Mouse (Mus musculus): ENCODE data around the gene Ccdc172. TPM values are rescaled to one million over a fixed set of nuclear protein-coding genes. Genes with fewer than 3 reads are reported as not detected.

The Ccdc172 gene
- polyA plus RNA-seq, 1 experiment from 2014 or later: not detected

GRCm38 (mm10) chr19:58550916-58551315 lies 39.1 kb downstream of the Ccdc172 start:
- ATAC-seq (ENCODE audit: low FRiP score, low TSS enrichment): no peak
- Histone ChIP-seq H3K4me1 (ENCODE audit: control insufficient read depth, insufficient read depth, low read length) (no peaks in the 10 kb centered on the region), H3K9me3 (ENCODE audit: control insufficient read depth, low read length) (no peaks in the 10 kb centered on the region), H3K27me3 (ENCODE audit: control insufficient read depth, insufficient read depth, low read length) (no peaks in the 10 kb centered on the region), H3K27ac (replicated peaks; ENCODE audit: low read depth, low read length) (no peak overlapping the region), H3K9ac (replicated peaks; ENCODE audit: low read length) (no peak overlapping the region), H3K4me2 (ENCODE audit: low read length) (no peak overlapping the region), H3K4me3 (replicated peaks; ENCODE audit: low read depth, low read length) (no peak overlapping the region), H3K36me3 (ENCODE audit: control insufficient read depth, insufficient read depth, low read length) (no peaks in the 10 kb centered on the region)
- DNase-seq: no peak
- WGBS: 91% methylated on average over 3 of the region's 3 CpGs

DNA sequence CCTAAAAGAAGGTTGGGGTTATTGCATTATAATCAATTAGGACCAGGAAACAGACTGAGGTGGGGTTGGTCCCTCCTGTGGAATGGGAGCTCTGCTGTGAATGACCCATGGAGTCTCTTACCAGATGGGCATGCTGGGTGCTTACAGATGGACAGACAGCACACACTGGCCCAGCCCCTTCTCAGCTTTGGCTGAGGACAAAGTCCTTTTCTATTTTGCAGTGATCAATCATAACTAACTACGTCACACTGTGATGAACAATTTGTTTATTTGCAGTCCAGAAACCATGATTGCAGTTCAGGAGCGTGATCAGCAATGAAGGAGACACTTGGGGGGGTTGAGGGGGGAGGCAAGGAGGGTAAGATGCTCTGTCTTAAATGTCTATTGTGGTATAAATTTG lies 43.2 kb downstream of the Ccdc172 start:
- Histone ChIP-seq H3K36me3 (ENCODE audit: control insufficient read depth, insufficient read depth, low read length) (no peaks in the 10 kb centered on the region), H3K9ac (replicated peaks; ENCODE audit: low read length) (no peak overlapping the region), H3K27me3 (ENCODE audit: control insufficient read depth, insufficient read depth, low read length) (no peaks in the 10 kb centered on the region), H3K4me1 (ENCODE audit: control insufficient read depth, insufficient read depth, low read length) (no peaks in the 10 kb centered on the region), H3K9me3 (ENCODE audit: control insufficient read depth, low read length) (no peaks in the 10 kb centered on the region), H3K4me3 (replicated peaks; ENCODE audit: low read depth, low read length) (no peak overlapping the region), H3K4me2 (ENCODE audit: low read length) (no peak overlapping the region), H3K27ac (replicated peaks; ENCODE audit: low read depth, low read length) (no peak overlapping the region)
- no peak for DNase-seq
- no peak for ATAC-seq (ENCODE audit: low FRiP score, low TSS enrichment)
- 81% methylated on average over 2 of the region's 2 CpGs for WGBS

DNA sequence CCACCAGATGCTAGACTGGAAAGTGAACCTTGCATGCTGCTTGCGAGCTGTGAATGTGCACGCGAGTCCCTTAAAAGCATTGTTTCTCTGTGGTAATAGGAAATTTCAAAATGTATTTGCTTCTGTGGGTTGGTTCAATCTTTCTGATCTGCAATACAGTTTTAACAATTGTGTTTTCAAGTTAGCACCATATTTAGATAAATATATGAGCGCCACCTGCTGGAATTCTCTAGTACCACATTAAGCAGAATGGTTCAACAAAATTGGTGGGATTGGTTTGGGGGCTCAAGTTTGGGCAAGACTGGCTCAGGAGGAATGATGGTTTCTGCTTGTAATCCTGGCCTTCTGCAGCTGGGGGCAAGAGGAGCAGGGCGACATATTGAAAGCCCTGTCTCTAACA lies 46.6 kb downstream of the Ccdc172 start:
- Histone ChIP-seq H3K9ac (replicated peaks; ENCODE audit: low read length) (no peak overlapping the region), H3K9me3 (ENCODE audit: control insufficient read depth, low read length) (no peaks in the 10 kb centered on the region), H3K4me1 (ENCODE audit: control insufficient read depth, insufficient read depth, low read length) (no peaks in the 10 kb centered on the region), H3K36me3 (ENCODE audit: control insufficient read depth, insufficient read depth, low read length) (no peaks in the 10 kb centered on the region), H3K27me3 (ENCODE audit: control insufficient read depth, insufficient read depth, low read length) (no peaks in the 10 kb centered on the region), H3K27ac (replicated peaks; ENCODE audit: low read depth, low read length) (no peak overlapping the region), H3K4me2 (ENCODE audit: low read length) (no peak overlapping the region), H3K4me3 (replicated peaks; ENCODE audit: low read depth, low read length) (no peak overlapping the region)
- 49% methylated on average over 5 of the region's 5 CpGs for WGBS
- ATAC-seq (ENCODE audit: low FRiP score, low TSS enrichment) (no peak), DNase-seq (peak; percentile 90)

- Histone ChIP-seq H3K27me3 (ENCODE audit: control insufficient read depth, insufficient read depth, low read length) (no peaks in the 10 kb centered on the region), H3K4me2 (ENCODE audit: low read length) (no peak overlapping the region), H3K9ac (replicated peaks; ENCODE audit: low read length) (no peak overlapping the region), H3K4me3 (replicated peaks; ENCODE audit: low read depth, low read length) (no peak overlapping the region), H3K9me3 (ENCODE audit: control insufficient read depth, low read length) (no peaks in the 10 kb centered on the region), H3K27ac (replicated peaks; ENCODE audit: low read depth, low read length) (no peak overlapping the region), H3K4me1 (ENCODE audit: control insufficient read depth, insufficient read depth, low read length) (no peaks in the 10 kb centered on the region), H3K36me3 (ENCODE audit: control insufficient read depth, insufficient read depth, low read length) (no peaks in the 10 kb centered on the region)
- WGBS: 92% methylated on average over 7 of the region's 7 CpGs
- no peak for ATAC-seq (ENCODE audit: low FRiP score, low TSS enrichment)
- DNase-seq: no peak
Measured at GRCm38 (mm10) chr19:58562301-58562815, 50.6 kb downstream of the Ccdc172 start.

DNA sequence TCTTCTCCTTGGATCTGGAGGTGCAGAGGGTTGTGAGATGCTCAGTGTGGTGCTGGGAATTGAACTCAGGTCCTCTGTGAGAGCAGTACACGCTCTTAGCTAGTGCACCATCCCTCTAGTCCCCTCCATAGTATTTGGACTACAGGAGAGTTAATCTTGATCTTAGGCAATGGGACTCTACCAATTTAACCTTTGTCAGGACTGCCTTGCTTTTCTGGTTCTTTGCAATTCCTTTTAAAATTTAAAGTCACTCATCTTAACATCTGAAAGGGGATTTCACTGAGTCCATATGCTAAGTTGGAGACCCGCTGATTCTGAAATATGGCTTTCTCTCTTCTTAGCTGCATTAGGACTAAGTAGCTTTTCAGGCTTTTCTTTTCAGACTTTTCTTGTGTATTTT lies 59.8 kb downstream of the Ccdc172 start:
- no peaks in the 10 kb centered on the region for H3K9me3 ChIP-seq (ENCODE audit: control insufficient read depth, low read length)
- H3K27ac ChIP-seq (replicated peaks; ENCODE audit: low read depth, low read length): no peak overlapping the region
- 0 out of 2 replicates have a peak, but pooled peaks cover 5% of the 10 kb centered on the region for H3K4me1 ChIP-seq (ENCODE audit: control insufficient read depth, insufficient read depth, low read length)
- no peaks in the 10 kb centered on the region for H3K36me3 ChIP-seq (ENCODE audit: control insufficient read depth, insufficient read depth, low read length)
- no peaks in the 10 kb centered on the region for H3K27me3 ChIP-seq (ENCODE audit: control insufficient read depth, insufficient read depth, low read length)
- no peak overlapping the region for H3K9ac ChIP-seq (replicated peaks; ENCODE audit: low read length)
- H3K4me2 ChIP-seq (ENCODE audit: low read length): no peak overlapping the region
- DNase-seq (no peak), ATAC-seq (ENCODE audit: low FRiP score, low TSS enrichment) (no peak)
- 88% methylated on average over 2 of the region's 2 CpGs for WGBS
- no peak overlapping the region for H3K4me3 ChIP-seq (replicated peaks; ENCODE audit: low read depth, low read length)

DNA sequence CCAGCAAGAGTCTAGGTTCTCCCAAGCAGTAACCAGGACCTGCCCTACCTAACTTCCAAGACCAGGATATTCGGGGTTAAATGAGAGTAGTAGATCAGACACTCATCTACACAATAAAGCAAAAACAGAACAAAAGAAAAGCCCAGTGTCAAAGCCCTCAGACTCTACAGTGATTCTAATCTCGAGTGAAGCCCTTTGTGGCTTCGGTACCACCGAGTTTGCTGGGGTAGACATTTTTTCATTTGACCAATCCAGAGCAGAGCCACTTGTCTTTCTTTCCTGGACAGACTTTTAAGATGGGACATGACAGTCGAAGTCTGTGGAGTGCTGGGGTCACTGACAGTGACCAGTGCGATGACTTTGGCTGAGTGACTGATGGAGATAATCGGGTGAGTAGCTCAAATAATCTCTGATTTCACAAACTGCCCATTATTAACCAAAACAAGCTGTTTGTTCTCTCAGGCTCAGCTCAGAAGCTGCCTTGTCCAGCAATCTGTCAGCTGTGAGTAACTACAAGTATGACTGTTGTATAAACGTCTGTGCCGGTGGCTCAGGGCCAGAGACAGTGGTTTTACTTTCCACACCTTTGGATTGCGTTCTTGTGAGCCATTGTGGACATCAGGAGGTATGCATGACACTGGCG lies 60.8 kb downstream of the Ccdc172 start:
- Histone ChIP-seq H3K9ac (replicated peaks; ENCODE audit: low read length) (no peak overlapping the region), H3K4me1 (ENCODE audit: control insufficient read depth, insufficient read depth, low read length) (0 out of 2 replicates have a peak, but pooled peaks cover 5% of the 10 kb centered on the region), H3K4me2 (ENCODE audit: low read length) (no peak overlapping the region), H3K27me3 (ENCODE audit: control insufficient read depth, insufficient read depth, low read length) (no peaks in the 10 kb centered on the region), H3K9me3 (ENCODE audit: control insufficient read depth, low read length) (no peaks in the 10 kb centered on the region), H3K36me3 (ENCODE audit: control insufficient read depth, insufficient read depth, low read length) (no peaks in the 10 kb centered on the region), H3K27ac (replicated peaks; ENCODE audit: low read depth, low read length) (no peak overlapping the region), H3K4me3 (replicated peaks; ENCODE audit: low read depth, low read length) (no peak overlapping the region)
- WGBS: 24% methylated on average over 11 of the region's 11 CpGs
- DNase-seq (no peak), ATAC-seq (ENCODE audit: low FRiP score, low TSS enrichment) (no peak)

- Histone ChIP-seq H3K9ac (replicated peaks; ENCODE audit: low read length) (no peak overlapping the region), H3K27me3 (ENCODE audit: control insufficient read depth, insufficient read depth, low read length) (no peaks in the 10 kb centered on the region), H3K4me1 (ENCODE audit: control insufficient read depth, insufficient read depth, low read length) (0 out of 2 replicates have a peak, but pooled peaks cover 5% of the 10 kb centered on the region), H3K4me3 (replicated peaks; ENCODE audit: low read depth, low read length) (no peak overlapping the region), H3K27ac (replicated peaks; ENCODE audit: low read depth, low read length) (no peak overlapping the region), H3K4me2 (ENCODE audit: low read length) (no peak overlapping the region), H3K9me3 (ENCODE audit: control insufficient read depth, low read length) (no peaks in the 10 kb centered on the region), H3K36me3 (ENCODE audit: control insufficient read depth, insufficient read depth, low read length) (no peaks in the 10 kb centered on the region)
- ATAC-seq (ENCODE audit: low FRiP score, low TSS enrichment) (no peak), DNase-seq (no peak)
- 46% methylated on average over 3 of the region's 3 CpGs for WGBS
Measured at GRCm38 (mm10) chr19:58573072-58573438, 61.3 kb downstream of the Ccdc172 start.

GRCm38 (mm10) chr19:58582018-58582417 lies 70.2 kb downstream of the Ccdc172 start:
- ATAC-seq (ENCODE audit: low FRiP score, low TSS enrichment): no peak
- H3K36me3 ChIP-seq (ENCODE audit: control insufficient read depth, insufficient read depth, low read length): no peaks in the 10 kb centered on the region
- H3K4me3 ChIP-seq (replicated peaks; ENCODE audit: low read depth, low read length): no peak overlapping the region
- no peak overlapping the region for H3K4me2 ChIP-seq (ENCODE audit: low read length)
- no peak for DNase-seq
- WGBS: 91% methylated on average over 7 of the region's 7 CpGs
- H3K9me3 ChIP-seq (ENCODE audit: control insufficient read depth, low read length): no peaks in the 10 kb centered on the region
- no peaks in the 10 kb centered on the region for H3K27me3 ChIP-seq (ENCODE audit: control insufficient read depth, insufficient read depth, low read length)
- no peaks in the 10 kb centered on the region for H3K4me1 ChIP-seq (ENCODE audit: control insufficient read depth, insufficient read depth, low read length)
- no peak overlapping the region for H3K9ac ChIP-seq (replicated peaks; ENCODE audit: low read length)
- H3K27ac ChIP-seq (replicated peaks; ENCODE audit: low read depth, low read length): no peak overlapping the region

DNA sequence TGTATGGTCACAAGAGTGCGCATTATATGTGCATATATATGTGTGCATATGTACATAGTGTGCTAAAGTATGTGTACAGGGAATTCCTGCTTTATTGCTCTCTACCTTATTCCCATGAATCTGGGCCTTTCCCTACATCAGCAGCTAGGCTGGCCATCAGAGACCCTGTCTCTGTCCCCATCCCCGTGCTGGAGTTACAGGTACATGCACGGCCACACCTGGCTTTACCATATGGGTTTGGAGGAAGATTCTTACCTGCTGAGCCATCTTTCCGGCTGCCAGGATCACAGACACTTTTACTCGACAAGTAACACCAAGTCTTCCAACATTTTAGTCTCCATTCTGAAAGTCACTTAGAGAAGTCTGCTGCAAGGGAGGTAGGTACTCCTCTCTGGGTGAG lies 71.2 kb downstream of the Ccdc172 start:
- DNase-seq (no peak), ATAC-seq (ENCODE audit: low FRiP score, low TSS enrichment) (no peak)
- Histone ChIP-seq H3K9me3 (ENCODE audit: control insufficient read depth, low read length) (no peaks in the 10 kb centered on the region), H3K4me3 (replicated peaks; ENCODE audit: low read depth, low read length) (no peak overlapping the region), H3K4me2 (ENCODE audit: low read length) (no peak overlapping the region), H3K27ac (replicated peaks; ENCODE audit: low read depth, low read length) (no peak overlapping the region), H3K36me3 (ENCODE audit: control insufficient read depth, insufficient read depth, low read length) (no peaks in the 10 kb centered on the region), H3K27me3 (ENCODE audit: control insufficient read depth, insufficient read depth, low read length) (no peaks in the 10 kb centered on the region), H3K4me1 (ENCODE audit: control insufficient read depth, insufficient read depth, low read length) (no peaks in the 10 kb centered on the region), H3K9ac (replicated peaks; ENCODE audit: low read length) (no peak overlapping the region)
- WGBS: 93% methylated on average over 5 of the region's 5 CpGs
